Mouse (Mus musculus): ENCODE measurements at regions not wholly inside any gene's neighbourhood (a gene's known extent, or its start where the extent isn't known, plus 50 kb on each side); places are given as distances from the start of the nearest gene placed in this dataset.
A peak's percentile ranks its signal among the peaks of the same experiment; 100 is the strongest.
"Not testable (repeated sequence)": the region's sequence is repeated elsewhere in the genome, so short reads cannot be mapped to it uniquely, and the experiment has no call there.

- no peak for DNase-seq (ENCODE audit: low spot score in 2 of 2)
Observed at GRCm38 (mm10) chr17:4024384-4024783, 328.3 kb upstream of the Nox3 start.

GRCm38 (mm10) chr17:4029202-4029601, 333.1 kb upstream of the Nox3 start:
- no peak for DNase-seq (ENCODE audit: low spot score in 2 of 2)

GRCm38 (mm10) chr17:4034816-4035360, 338.8 kb upstream of the Nox3 start:
- DNase-seq (ENCODE audit: low spot score in 2 of 2) = no peak

- DNase-seq (ENCODE audit: low spot score in 2 of 2) = peak in 1 of 2 experiments; percentile 11
Observed at GRCm38 (mm10) chr17:4040104-4040664, 344.1 kb upstream of the Nox3 start.

- DNase-seq (ENCODE audit: low spot score in 2 of 2) = not testable (repeated sequence)
Observed at GRCm38 (mm10) chr17:4060186-4060585, 364.1 kb upstream of the Nox3 start.

- peak in 1 of 2 experiments; percentile 21 for DNase-seq (ENCODE audit: low spot score in 2 of 2)
Observed at GRCm38 (mm10) chr17:4073381-4073780, 377.3 kb upstream of the Nox3 start.

- DNase-seq (ENCODE audit: low spot score in 2 of 2) = no peak
Observed at GRCm38 (mm10) chr17:4080564-4080963, 384.5 kb upstream of the Nox3 start.

GRCm38 (mm10) chr17:4094621-4095020, 398.6 kb upstream of the Nox3 start:
- DNase-seq (ENCODE audit: low spot score in 2 of 2) = no peak

GRCm38 (mm10) chr17:4103321-4103720, 407.3 kb upstream of the Nox3 start:
- DNase-seq (ENCODE audit: low spot score in 2 of 2) = no peak

- peak in 1 of 2 experiments; percentile 4 for DNase-seq (ENCODE audit: low spot score in 2 of 2)
Observed at GRCm38 (mm10) chr17:4109263-4109662, 413.2 kb upstream of the Nox3 start.

GRCm38 (mm10) chr17:4113021-4113420, 417.0 kb upstream of the Nox3 start:
- DNase-seq (ENCODE audit: low spot score in 2 of 2) = no peak

GRCm38 (mm10) chr17:4116476-4116875, 420.4 kb upstream of the Nox3 start:
- DNase-seq (ENCODE audit: low spot score in 2 of 2) = no peak

- DNase-seq (ENCODE audit: low spot score in 2 of 2) = no peak
Observed at GRCm38 (mm10) chr17:4133678-4134077, 437.6 kb upstream of the Nox3 start.

GRCm38 (mm10) chr17:4163502-4163901, 467.4 kb upstream of the Nox3 start:
- DNase-seq (ENCODE audit: low spot score in 2 of 2) = no peak

- no peak for DNase-seq (ENCODE audit: low spot score in 2 of 2)
Observed at GRCm38 (mm10) chr17:4173951-4174361, 477.9 kb upstream of the Nox3 start.

- DNase-seq (ENCODE audit: low spot score in 2 of 2) = no peak
Observed at GRCm38 (mm10) chr17:4175006-4175405, 478.9 kb upstream of the Nox3 start.

GRCm38 (mm10) chr17:4176524-4176923, 480.5 kb upstream of the Nox3 start:
- DNase-seq (ENCODE audit: low spot score in 2 of 2) = no peak

GRCm38 (mm10) chr17:4177485-4178150, 481.6 kb upstream of the Nox3 start:
- no peak for DNase-seq (ENCODE audit: low spot score in 2 of 2)

GRCm38 (mm10) chr17:4179271-4179670, 483.2 kb upstream of the Nox3 start:
- no peak for DNase-seq (ENCODE audit: low spot score in 2 of 2)

GRCm38 (mm10) chr17:4182106-4182505, 486.0 kb upstream of the Nox3 start:
- DNase-seq (ENCODE audit: low spot score in 2 of 2) = no peak

GRCm38 (mm10) chr17:4186802-4187201, 490.7 kb upstream of the Nox3 start:
- DNase-seq (ENCODE audit: low spot score in 2 of 2) = no peak

- no peak for DNase-seq (ENCODE audit: low spot score in 2 of 2)
Observed at GRCm38 (mm10) chr17:4187606-4188005, 491.5 kb upstream of the Nox3 start.
